Mouse (Mus musculus) stomach, postnatal 0 days (tissue): ENCODE data around the gene Gast.

Source experiments
- CTCF ChIP-seq: IDR thresholded peaks from 2 replicates; pipeline ENCODE4 v1.5.1; 2016; ENCODE audit warnings: antibody characterized with exemption, low read depth, mild to moderate bottlenecking, moderate library complexity
- EP300 ChIP-seq: optimal IDR thresholded peaks from 2 replicates; pipeline ENCODE3; 2016; ENCODE audit warnings: antibody characterized with exemption

- TF ChIP-seq CTCF (no peak), EP300 (no peak)
These were observed 10.1 kb downstream of the Gast start for GRCm38 (mm10) chr11:100344269-100344668.
